Mouse (Mus musculus): ENCODE measurements around the gene Il20ra.
"Not testable (repeated sequence)": the region's sequence is repeated elsewhere in the genome, so short reads cannot be mapped to it uniquely, and the experiment has no call there.

Gene Il20ra

GRCm38 (mm10) chr10:19712421-19712836 lies at the start of gene Il20ra:
Il20ra (plus strand) TSS chr10:19712570.
- DNase-seq: peak; percentile 87

- DNase-seq: no peak
Observed at GRCm38 (mm10) chr10:19668973-19669372, 43.4 kb upstream of the Il20ra start.

GRCm38 (mm10) chr10:19672015-19672414 lies 40.4 kb upstream of the Il20ra start:
- no peak for DNase-seq

DNA sequence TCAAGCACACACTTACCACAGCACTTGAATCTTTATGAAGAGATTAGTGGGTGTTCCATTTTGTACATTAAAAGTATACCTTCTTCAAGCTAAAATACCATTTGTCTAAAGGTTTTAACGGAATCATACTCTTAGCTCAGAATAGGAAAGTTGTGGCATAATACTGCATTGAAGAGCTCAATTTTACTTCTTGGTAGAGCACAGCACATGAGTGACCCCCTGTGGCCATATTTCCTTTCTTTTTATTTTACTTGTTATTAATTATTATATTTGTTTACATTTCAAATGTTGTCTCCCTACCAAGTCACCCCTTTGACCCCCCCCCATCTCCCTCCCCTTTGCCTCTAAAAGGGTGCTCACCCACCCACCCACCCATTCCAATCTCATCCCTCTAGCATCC lies 39.2 kb upstream of the Il20ra start:
- DNase-seq: no peak

DNA sequence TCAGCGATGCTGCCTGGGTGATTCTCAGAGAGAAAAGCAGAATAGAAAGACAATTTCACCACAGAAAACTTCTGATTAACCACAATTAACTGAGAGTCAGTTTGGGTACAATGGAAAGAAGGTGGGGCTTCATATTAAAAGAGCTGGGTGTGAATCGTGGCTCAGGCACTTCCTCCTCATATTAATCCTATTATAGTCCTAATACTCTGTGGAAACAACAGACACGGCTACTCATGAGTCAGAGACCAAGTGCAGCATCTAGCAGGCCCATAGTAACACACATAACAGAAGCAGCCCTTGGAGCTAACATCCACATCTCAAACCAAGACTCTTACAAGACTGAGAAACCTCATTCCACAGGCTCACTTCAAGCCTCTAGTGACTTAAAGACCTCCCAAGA lies 24.7 kb upstream of the Il20ra start:
- peak; percentile 19 for DNase-seq

DNA sequence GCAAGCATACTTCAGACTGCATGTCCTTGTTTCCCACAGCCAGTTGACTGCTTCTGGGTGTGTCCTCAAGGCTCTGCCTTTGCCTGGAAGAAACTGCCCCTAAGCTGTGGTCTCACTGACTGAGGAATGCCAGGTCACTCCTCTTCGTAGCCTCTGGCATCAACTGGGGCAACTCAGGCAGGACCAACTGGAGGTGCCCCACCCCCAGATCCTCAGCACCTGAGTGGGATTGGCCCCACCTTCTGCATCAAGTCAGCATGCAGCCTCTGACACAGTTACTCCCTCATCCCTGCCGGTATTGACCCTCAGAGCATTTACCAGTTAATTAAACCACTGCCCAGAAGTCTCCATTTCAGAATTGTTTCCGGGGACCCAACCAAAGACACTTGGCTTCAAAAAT lies 21.1 kb upstream of the Il20ra start:
- DNase-seq: peak; percentile 86

DNA sequence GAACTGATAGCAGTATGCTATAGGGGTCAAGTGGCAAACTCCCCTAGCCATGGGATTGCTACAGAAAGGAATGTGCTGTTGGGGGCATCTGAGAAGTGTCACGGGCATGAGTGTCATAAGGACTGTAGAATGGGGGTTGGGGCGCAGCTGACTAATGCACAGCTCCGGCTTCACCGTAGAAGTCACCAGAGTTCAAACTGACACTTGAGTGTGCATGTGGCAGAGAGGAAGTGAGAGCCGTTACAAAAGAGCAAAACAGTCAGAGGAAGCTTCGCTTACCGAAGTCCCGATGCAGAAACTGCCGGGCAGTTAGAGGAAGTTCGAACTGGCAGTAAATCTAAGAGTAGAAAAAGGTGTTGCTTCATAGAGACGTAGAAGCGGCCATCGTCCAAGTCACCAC lies 20.6 kb upstream of the Il20ra start:
- peak; percentile 97 for DNase-seq

DNA sequence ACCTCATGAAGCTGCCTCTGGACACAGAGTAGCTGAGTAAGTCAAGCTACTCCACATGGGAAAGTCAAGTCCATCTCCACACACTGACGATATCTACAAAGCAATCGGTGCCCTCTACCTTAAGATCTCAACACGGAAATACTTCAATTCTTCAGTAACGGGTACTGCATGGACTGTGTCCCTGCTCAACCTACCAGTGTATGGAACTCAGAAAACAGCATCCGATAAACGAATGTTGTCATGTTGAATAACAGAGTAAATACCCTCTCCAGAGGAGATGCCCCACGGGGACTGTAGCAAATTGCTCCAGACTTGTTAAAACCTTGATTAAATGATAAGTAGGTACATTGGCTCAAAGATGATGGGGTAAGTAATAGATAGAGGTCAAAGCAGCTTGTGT lies 20.0 kb upstream of the Il20ra start:
- no peak for DNase-seq

DNA sequence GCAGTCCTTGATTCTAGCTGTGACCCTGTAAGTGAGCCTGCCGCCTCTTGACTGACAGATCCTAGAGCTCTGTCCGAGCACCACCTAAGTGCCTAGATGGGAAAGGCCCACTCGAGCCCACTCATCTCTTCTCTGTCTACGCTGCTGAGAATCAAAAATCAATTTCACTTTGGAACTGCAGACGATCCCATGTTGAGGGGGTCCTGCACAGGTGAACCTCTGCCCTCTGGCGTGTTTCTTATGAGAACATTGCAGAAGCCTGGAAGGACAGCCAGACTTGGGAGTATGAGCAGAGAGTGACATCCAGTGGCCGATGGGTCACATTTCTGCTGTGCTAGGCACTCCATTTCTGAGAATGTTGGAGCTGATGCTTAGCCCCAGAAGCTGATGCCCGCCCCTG lies 19.4 kb upstream of the Il20ra start:
- peak; percentile 92 for DNase-seq

GRCm38 (mm10) chr10:19693629-19694028 lies 18.7 kb upstream of the Il20ra start:
- DNase-seq: peak; percentile 53

DNA sequence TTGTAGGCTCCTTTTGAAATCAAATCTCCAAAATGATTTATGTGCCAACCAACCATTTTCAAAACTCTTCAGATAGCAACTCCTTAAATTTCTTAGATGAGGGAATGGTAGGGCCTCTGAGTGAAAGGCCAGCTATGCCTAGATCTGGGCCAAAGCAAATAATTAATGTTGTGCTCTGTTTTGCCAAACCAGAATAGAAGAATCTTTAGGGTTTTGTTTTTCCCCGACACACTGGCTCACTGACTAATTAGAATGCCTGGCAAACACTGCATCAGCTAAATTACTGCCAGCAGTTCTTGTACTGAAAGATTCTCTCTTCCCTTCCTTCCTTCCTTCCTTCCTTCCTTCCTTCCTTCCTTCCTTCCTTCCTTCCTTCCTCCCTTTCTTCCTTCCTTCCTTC lies 13.0 kb upstream of the Il20ra start:
- no peak for DNase-seq

DNA sequence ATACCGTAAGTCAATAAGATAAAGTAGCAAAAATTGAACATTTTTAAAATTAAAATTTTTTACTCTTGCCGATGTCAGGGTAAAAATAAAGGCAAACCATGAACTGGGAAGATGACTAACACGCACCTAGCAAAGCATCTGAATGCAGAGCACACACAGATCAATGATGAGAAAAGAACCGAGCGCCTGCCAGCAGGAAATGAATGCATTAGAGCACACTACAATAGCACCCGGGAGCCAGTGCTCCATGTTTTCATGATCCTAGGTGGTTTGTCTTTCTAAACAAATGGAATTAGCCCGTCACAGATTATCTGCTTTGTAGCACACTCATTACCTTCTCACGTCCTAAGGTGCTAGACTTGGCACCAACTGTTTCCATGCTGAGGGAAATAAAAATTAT lies 7.9 kb upstream of the Il20ra start:
- peak; percentile 33 for DNase-seq

- peak; percentile 49 for DNase-seq
Observed at GRCm38 (mm10) chr10:19707768-19708167, 4.6 kb upstream of the Il20ra start.

- DNase-seq: peak; percentile 43
Observed at GRCm38 (mm10) chr10:19708277-19709070, 3.9 kb upstream of the Il20ra start.

DNA sequence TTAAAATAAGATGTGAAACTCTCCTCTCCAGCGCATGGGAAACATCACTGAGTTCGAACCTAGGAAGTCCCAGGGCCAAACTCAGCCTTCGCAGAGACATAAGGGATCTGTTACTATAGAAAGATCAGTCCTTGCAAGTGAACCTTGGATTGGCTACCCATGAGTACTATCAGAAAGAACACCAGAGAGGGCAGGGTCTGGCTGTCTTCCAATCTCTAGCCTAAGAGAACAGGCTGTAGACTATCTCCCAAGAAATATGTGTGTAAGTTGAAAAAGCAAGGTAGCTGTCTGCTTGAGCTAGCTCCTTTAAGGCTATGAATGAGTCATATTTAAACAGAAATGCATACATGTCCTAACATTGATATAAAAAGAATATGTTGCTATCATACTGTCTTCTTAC lies 1.4 kb upstream of the Il20ra start:
- peak; percentile 61 for DNase-seq

- DNase-seq: peak; percentile 52
Observed at GRCm38 (mm10) chr10:19711551-19712171, 709 bp upstream of the Il20ra start.

DNA sequence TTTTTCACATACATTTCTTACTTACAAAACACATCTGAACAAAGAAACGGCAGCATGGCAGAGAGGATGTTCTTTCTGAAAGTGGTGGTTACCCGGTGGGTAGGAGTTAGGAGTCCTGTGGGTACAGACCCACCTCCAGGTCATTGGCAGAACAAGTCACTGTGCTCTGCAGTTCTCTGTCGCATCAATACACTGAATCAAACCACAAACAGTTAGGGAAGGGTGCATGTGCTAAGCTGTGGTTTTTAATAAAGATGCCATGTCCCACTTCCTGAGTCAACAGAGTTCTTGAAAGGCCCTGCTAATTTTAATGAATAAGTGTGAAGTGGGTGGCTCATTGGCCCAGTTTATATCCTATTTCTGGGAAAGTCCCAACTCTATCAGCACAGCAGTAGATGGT lies 6.3 kb downstream of the Il20ra start:
- no peak for DNase-seq

DNA sequence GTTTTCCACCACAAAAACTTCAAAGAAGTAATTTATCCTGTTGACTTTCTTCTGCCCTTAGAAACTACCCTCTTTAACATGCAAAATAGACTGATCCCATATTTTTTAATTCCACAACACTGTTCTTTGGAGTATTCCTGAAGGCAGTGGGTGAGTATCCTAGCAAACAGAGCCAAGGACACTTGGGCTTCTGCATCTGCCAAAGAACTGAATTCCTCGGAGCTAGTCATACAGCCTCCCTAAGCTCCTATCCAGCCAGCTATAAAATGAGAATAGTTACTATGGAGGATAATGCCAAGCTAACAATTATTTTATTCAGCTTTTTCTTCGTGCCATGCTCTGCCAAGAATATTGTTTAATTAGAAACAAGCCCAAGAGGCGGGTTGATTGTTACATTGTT lies 9.9 kb downstream of the Il20ra start:
- DNase-seq: no peak

DNA sequence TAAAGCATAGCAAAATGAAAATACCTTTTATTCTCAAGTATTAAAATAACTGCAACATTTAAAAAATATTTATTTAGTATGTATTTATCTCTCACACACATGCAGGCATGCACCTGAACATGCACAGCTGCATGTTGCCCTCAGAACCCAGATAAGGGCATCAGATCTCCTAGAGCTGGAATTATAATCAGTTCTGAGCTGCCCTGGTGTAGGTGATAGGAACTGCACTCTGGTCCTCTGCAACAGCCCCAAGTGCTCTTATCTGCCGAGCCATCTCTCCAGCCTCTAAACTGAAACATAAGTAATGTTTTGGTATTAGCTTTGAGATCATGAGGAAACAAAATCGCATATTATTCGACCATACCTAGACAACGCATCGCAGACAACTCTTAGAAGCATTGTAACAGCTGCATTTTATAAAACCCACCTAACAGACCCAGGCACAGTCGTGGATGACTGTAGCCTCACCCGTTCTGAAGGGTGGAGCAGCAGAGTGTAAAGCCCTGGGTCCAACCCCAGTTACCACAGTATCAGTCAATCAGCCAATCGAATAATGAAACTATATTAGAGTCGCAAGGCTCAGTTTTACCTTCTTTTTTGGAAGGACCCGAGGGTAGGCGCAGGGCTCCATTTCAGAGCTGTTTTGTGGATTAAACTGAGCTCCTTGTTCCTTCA lies 11.9 kb downstream of the Il20ra start:
- DNase-seq: no peak

DNA sequence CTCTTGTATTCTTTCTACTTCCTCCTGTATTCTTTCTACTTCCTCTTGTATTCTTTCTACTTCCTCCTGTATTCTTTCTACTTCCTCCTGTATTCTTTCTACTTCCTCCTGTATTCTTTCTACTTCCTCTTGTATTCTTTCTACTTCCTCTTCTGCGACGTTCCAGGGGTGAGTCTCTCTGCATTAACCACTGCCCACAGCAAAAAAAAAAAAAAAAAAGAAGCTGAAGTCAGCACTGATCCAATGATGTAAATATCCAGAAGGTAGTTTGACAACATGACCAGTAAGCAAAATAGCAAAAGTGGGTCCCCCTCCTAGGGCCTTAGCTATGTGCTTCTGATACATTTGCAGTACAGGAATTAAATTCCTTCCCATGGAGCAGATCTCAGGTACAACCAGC lies 26.1 kb downstream of the Il20ra start:
- DNase-seq: not testable (repeated sequence)

DNA sequence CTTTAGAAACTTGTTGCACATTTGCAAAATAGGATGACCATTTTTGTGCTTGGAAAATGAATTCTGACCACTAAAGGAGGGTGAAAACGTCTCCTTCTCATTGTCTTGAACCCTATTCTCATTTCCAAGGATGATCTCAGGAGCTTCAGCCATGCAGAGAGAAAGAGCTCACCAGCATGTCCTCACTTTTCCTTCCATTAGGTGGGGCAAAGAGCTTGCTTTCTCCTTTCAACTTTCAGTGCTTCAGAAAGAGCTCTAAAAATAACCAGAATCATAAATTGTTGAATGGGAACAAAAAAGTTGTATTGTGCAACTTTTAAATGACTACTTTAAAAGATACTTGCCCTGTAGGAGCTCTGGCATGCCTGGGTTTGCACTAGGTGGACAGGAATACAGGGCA lies 33.3 kb downstream of the Il20ra start:
- no peak for DNase-seq

GRCm38 (mm10) chr10:19746156-19746555 lies 33.8 kb downstream of the Il20ra start:
- DNase-seq: no peak

DNA sequence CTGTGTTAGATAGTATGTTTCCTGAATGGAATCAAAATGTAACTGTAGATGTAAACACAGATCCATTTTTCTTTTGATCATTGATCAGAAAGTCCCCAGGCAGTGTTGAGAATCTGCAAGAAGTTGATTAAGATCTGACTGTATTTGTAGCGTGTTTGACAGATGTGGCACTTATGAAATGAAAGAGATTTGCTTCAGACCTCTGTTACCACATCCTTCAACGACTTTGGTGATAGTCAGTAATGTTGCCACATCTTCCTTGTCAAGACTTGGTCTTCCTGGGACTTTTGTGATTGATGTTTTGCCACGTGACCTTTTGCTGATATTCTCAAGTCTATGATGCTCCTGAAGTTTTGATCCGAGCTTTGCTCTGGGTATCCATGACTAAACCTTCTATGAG lies 35.3 kb downstream of the Il20ra start:
- DNase-seq: no peak

DNA sequence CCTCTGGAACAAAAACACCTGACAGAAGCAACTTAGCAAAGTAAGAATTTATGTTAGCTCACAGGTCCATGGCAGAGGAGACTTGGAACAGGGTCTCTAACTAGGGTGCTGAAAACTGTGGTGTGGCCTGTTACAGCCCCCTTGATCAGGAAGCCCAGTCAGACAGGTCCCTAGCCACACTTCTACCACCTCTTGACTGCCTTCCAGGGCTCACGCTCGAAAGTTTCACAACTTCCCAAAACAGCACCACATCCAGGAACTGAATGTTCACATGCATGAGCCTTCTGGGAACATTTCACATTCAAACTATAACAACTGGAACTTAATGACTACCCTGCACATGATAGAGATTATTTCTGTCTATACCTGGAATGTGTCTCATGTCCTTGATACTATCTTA lies 53.1 kb downstream of the Il20ra start:
- no peak for DNase-seq
